Mouse (Mus musculus) central nervous system, embryonic 18 days (tissue): ENCODE data around the gene Vps51. TPM values are rescaled to one million over a fixed set of nuclear protein-coding genes. Genes with fewer than 3 reads are reported as not detected.

Source experiments
- polyA plus RNA-seq: library from polyadenylated mRNA; depleted of rRNA; stranded (reverse); fragments of >200 nt; gene quantifications from 2 replicates; pipeline ENCODE4 v1.2.3, GENCODE M21; 2012; rRNA removed

The Vps51 gene
- 87.7 and 91.1 TPM in 2 replicates for polyA plus RNA-seq

GRCm38 (mm10) chr19:6076564-6077393 lies at the start of gene Vps51:
Vps51 (minus strand) TSS chr19:6077231.

GRCm38 (mm10) chr19:6117986-6118676 lies 41.1 kb upstream of the Vps51 start, which contains the start of gene Sac3d1:
Sac3d1 (minus strand) TSS chr19:6118650.

DNA sequence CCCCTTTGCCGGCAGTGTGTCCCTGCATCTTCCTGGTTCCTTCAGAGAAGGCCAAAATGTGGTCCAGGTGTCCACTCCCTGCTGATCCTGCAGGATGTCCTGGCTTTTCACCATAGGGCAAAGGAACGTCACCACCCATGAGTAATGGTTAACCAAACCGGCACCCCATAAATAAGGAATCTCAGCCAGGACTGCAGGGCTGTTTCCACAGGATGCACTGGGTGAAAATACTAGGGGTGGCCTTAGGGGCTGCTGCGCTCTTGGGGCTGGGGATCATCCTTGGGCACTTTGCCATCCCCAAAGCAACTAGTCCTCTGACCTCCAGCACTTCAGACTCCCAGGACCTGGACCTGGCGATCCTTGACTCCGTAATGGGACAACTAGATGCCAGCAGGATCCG lies 28.6 kb upstream of the Vps51 start, which contains the start of gene Naaladl1:
Gene Naaladl1 (plus strand): TSS at position 197 of the 400 bp plus-strand sequence.

DNA sequence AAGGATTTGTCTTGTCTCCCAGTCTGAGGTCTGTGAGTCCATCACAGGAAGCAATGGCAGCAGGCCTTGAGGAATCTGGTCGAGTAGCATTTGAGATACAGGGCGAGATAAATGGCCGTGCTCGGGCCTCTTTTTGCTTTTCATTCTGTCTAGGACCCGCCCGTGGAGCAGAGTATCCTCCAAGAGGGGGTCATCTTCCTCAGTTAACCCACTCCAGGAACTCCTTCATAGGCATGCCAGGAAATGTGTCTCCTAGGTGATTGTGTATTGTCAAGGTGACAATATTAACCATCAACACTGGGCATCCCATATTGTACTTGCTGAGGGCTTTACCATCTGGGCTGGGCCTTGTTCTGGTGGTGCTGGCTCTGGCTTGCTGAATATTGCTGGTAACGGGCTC lies 17.1 kb upstream of the Vps51 start, which contains the start of gene AC131692.1:
Gene AC131692.1 (plus strand): TSS at position 301 of the 400 bp plus-strand sequence.

GRCm38 (mm10) chr19:6084478-6085248 lies 7.6 kb upstream of the Vps51 start, which contains the start of the genes Zfpl1 and Cdca5:
Zfpl1 (minus strand) TSS chr19:6084956.
Cdca5 (plus strand) TSS chr19:6084983.

DNA sequence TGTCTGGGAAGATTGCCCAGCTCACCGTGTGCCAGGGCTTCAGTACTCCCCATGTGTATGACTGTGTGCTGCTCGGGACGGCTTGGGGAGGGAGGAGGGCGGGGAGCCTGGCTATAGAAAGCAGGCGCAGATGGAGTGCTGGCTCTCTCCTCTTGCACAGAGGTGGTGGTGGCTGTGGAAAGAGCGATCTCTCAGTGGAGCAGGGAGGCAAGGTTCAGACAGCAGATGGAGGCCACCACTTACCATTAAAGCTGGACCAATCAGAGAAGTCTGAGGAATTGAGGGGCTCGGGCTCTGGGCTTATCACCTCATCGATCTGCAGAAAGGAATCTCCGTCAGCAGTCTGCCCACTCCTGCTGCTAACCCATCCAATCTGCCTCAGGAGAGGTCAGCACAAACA lies 5.1 kb upstream of the Vps51 start, which contains the start of gene Gm28374:
Gene Gm28374 (minus strand): TSS at position 101 of the 400 bp plus-strand sequence.

DNA sequence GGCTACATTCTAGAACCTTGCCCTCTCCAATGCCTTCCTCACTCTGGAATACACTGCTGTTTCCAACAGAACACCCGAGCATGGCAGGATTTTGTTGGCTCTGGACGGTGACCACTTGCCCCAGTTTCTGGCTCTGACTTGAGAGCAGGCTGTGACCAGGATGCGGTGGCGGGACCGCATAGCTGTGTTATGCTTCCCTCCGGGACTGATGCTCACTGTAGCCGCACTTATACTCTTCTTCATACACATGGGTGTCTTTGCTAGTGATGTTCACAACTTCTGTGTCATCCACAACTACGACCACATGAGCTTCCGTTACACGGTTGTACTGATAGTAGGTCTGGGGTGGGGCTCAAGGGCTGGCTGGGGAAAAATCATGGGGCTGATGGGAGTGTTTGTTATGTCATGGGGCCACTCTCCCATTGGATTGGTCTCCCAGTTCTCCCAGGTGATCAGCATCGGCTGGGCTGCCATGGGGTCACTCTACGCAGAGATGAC lies 3.0 kb upstream of the Vps51 start, which contains the start of gene Tmem262:
Gene Tmem262 (plus strand): TSS at position 51 of the 498 bp plus-strand sequence.

DNA sequence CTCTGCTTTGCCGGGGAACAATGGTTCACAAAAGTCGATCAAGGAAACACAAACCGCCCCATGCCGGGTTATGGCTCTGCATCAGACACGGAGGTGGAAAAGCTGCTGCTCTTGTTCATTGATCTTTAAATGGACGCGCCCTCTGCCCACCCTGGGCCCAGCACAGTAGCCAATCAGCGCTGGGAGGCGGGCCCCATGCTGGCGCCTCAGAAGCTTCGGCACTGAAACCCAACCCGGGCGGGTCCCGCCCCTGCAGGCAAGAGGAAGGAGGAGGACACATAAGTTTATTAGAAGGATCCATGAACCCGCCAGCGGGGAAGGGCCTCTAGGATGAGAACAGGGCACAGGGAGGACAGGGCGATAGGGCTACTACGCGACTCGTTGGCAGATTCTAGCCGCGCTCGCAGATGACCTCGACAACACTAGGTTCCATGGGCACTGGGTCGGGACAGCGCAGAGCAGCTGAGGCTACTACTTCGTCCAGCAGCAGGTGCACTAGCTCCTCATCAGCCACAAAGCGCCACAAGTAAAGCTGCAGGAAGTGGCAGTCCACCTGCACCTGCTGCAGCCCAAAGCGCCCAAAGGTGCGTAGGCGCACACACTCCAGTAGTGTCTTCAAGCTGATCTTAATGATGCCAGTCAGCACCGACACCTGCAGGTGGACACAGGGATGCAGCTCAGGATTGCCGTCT lies 9.2 kb downstream of the Vps51 start, which contains the start of gene Tm7sf2:
Gene Tm7sf2 (minus strand): TSS at position 650 of the 692 bp plus-strand sequence.

GRCm38 (mm10) chr19:6061021-6061533 lies 16.0 kb downstream of the Vps51 start, which contains the start of gene Znhit2:
Znhit2 (plus strand) TSS chr19:6061192.

GRCm38 (mm10) chr19:6057313-6058096 lies 19.5 kb downstream of the Vps51 start, which contains the start of the genes Mrpl49 and Fau:
Mrpl49 (minus strand) TSS chr19:6057785.
Fau (plus strand) TSS chr19:6057844.

GRCm38 (mm10) chr19:6046294-6047153 lies 30.5 kb downstream of the Vps51 start, which contains the start of gene Syvn1:
Syvn1 (plus strand) TSS chr19:6046576.

Other genes starting within 250 kb of the Vps51 start
- gene Frmd8, start 202.0 kb downstream of the Vps51 start, polyA plus RNA-seq: 11.8 and 12.2 TPM in 2 replicates
- gene Slc25a45, start 199.4 kb downstream of the Vps51 start, polyA plus RNA-seq: 3.2 TPM in 2 replicates
- gene Tigd3, start 183.1 kb downstream of the Vps51 start, polyA plus RNA-seq: 12.6 and 14.4 TPM in 2 replicates
- 147 and 151 TPM in 2 replicates for gene Dpf2, start 164.2 kb downstream of the Vps51 start, polyA plus RNA-seq
- 17.8 and 18.1 TPM in 2 replicates for gene Cdc42ep2, start 152.4 kb downstream of the Vps51 start, polyA plus RNA-seq
- 27.5 and 30.6 TPM in 2 replicates for gene Pola2, start 113.0 kb downstream of the Vps51 start, polyA plus RNA-seq
- gene Slc22a20, start 91.1 kb downstream of the Vps51 start, polyA plus RNA-seq: not detected in 2 replicates
- gene Capn1, start 61.3 kb downstream of the Vps51 start, polyA plus RNA-seq: 8.7 and 8.9 TPM in 2 replicates
- gene Syvn1, start 30.7 kb downstream of the Vps51 start, polyA plus RNA-seq: 19.9 and 20.2 TPM in 2 replicates
- 44.9 and 46.3 TPM in 2 replicates for gene Mrpl49, start 19.4 kb downstream of the Vps51 start, polyA plus RNA-seq
- gene Fau, start 19.4 kb downstream of the Vps51 start, polyA plus RNA-seq: 1,265 and 1,281 TPM in 2 replicates
- gene Znhit2, start 16.0 kb downstream of the Vps51 start, polyA plus RNA-seq: 31.8 and 33.0 TPM in 2 replicates
- 99.6 and 104 TPM in 2 replicates for gene Tm7sf2, start 8.9 kb downstream of the Vps51 start, polyA plus RNA-seq
- gene Tmem262, start 2.8 kb upstream of the Vps51 start, polyA plus RNA-seq: 0.17 TPM in 1 of 2 replicates, not detected in the other
- gene Gm28374, start 5.0 kb upstream of the Vps51 start, polyA plus RNA-seq: 1.5 and 1.6 TPM in 2 replicates
- gene Zfpl1, start 7.7 kb upstream of the Vps51 start, polyA plus RNA-seq: 86.3 and 98.7 TPM in 2 replicates
- gene Cdca5, start 7.8 kb upstream of the Vps51 start, polyA plus RNA-seq: 4.4 and 4.7 TPM in 2 replicates
- 0.09 and 0.18 TPM in 2 replicates for gene AC131692.1, start 17.2 kb upstream of the Vps51 start, polyA plus RNA-seq
- 0.59 and 0.63 TPM in 2 replicates for gene Naaladl1, start 28.6 kb upstream of the Vps51 start, polyA plus RNA-seq
- gene Sac3d1, start 41.4 kb upstream of the Vps51 start, polyA plus RNA-seq: 51.8 and 53.5 TPM in 2 replicates
- gene Snx15, start 51.1 kb upstream of the Vps51 start, polyA plus RNA-seq: 55.8 and 56.8 TPM in 2 replicates
- gene Batf2, start 63.8 kb upstream of the Vps51 start, polyA plus RNA-seq: 0.15 TPM in 1 of 2 replicates, not detected in the other
- gene Arl2, start 64.3 kb upstream of the Vps51 start, polyA plus RNA-seq: 107 and 108 TPM in 2 replicates
- gene Majin, start 107.2 kb upstream of the Vps51 start, polyA plus RNA-seq: 0.05 TPM in 1 of 2 replicates, not detected in the other
- gene Gpha2, start 149.1 kb upstream of the Vps51 start, polyA plus RNA-seq: 0.11 TPM in 1 of 2 replicates, not detected in the other
- 152 TPM in 2 replicates for gene Ppp2r5b, start 158.6 kb upstream of the Vps51 start, polyA plus RNA-seq
- gene Atg2a, start 164.4 kb upstream of the Vps51 start, polyA plus RNA-seq: 17.8 and 20.5 TPM in 2 replicates
- 147 and 154 TPM in 2 replicates for gene Ehd1, start 199.5 kb upstream of the Vps51 start, polyA plus RNA-seq
- gene Cdc42bpg, start 229.2 kb upstream of the Vps51 start, polyA plus RNA-seq: 3.8 and 3.9 TPM in 2 replicates